Mouse (Mus musculus): ENCODE results near the gene Chchd5.

Gene Chchd5

DNA sequence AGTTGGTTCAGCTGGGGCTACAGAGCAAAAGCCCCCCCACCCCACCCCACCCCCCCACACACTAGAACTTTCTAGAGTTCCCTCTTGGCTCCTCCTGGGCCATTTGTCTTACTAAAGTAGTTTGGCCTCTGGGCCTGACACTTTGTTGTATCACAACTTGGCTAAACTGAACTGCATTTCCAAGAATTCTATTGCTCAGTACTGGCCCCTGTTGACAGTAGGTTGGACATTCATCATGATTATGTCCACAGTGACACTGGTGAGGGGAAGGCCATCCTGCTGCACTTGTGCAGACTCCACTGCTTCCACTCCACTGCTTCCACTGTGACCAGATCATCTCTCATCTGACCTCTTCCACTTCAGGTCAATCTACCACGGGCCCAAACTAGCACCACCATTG, 23.3 kb downstream of the Chchd5 start:
- DNase-seq (ENCODE audit: low spot score): no peak

DNA sequence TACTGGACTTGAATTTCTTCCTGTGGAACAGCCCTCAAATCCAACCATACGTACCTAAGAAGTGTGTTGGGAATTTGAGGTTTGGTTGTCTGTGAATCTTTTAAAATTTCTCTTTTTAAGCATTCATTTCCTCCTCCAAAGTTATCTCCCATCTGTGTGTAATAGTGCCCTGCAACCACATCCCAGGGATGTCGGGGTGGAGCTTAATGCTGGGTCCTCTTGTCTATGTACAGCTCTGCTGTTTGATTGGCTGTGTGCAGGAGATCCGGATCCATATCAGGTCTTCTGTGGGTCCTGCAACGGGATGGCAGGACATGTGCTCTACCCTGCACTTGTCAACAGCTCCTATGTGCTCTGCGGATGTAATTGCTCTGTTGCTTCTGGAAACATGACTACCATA, 35.3 kb downstream of the Chchd5 start:
- DNase-seq (ENCODE audit: low spot score): no peak

DNA sequence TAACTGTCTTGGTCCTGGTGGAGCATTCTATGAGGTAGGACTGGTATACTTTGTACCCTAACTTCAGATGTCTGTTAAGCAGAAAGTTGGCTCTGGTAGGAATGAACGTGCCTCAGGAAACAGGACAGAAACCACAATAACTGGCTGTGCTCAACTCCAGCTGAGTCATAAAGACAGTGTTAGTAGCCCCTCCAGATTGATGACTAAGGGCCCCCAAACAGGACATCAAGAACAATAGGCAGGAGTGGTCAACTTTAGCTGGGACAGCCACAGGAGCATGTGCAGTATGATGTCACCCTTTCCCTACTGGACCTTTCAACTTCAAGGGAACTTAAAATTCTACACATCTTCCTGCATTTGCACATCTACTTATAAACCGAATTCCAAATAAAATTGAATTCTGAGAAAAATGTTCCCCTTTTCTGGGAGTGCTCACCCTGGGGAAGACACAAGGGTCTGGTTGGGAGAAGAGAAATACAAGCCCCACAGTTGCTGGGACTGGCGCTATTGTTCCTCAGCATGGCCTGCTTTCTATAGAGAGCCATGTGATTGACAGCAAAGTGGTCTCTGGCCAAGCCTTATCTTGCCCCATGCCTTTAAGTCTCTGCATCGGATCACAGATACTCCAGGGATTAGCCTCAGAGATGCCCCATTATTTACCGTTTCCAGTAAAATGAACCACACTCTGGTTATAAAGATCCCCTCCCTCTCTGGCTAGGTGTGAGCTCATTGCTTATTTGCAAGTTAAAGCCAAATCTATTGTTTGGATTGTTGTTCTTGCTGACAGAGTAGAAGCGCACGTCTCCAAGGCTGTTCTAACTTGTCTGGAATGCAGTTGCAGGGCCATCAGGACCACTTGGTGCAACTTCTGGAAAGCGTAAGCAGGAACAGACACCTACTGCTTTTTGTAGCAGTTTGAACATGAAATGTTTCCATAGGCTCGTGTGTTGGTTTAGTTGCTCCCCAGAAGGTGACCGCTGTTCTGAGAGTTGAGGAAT, 37.3 kb downstream of the Chchd5 start:
- no peak for DNase-seq (ENCODE audit: low spot score)

DNA sequence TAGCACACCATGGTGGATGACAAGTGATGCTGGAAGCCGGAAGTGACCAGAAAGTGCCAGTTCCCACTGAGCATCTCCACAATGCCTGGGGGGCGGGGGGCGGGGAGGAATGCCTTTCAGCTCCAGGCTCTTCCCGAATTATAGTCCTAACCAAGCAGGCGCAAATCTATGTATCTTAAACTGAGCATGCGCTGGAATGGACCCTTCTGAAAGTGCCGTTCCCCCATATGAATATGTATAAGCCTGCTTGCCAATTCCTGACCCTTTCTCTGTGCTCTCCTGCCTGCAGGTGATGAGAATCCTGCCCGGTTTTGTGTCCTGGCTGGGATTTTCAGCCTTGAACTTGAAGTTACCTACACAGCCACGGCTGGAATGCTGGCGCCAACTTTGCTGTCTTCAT, 43.9 kb downstream of the Chchd5 start:
- DNase-seq (ENCODE audit: low spot score): no peak

DNA sequence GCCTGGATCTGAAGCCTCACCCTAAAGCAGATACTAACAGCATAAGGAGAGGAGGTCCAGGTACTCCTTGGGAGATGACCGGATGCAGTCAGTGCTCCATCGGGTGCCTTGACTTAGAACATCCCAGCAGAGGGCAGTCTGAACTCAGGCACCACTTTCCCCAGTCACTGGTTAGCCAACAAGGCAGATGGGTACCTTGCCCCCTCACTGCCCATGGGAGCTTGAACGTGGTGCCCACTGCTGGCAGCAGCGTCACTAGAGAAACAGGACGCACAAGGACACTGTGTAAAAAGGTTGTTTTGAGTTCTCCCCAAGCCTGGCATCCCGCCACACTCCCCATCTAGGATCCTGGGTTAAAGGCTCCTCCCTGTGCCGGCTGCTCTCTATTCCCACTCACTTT, 45.0 kb downstream of the Chchd5 start:
- DNase-seq (ENCODE audit: low spot score): peak; percentile 69

DNA sequence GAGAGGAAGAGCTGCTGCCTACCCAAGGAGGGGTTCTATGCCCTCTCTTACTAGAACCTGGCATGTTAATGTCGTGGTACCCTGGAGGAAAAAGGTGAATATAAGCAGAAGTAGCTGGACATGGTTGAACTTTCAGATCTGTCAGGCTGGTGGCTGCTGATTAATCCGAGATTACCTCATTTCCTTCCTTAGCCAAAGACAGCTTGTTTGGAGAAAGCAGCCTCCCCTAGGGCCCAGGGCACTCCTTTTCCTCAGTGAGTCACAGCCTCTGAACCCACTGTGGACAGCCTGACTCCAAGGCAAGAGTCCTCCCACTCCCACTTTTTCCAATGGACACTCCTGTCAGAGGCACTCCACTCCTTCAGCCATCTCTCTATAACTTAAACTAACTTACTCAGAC, 46.1 kb downstream of the Chchd5 start:
- no peak for DNase-seq (ENCODE audit: low spot score)

DNA sequence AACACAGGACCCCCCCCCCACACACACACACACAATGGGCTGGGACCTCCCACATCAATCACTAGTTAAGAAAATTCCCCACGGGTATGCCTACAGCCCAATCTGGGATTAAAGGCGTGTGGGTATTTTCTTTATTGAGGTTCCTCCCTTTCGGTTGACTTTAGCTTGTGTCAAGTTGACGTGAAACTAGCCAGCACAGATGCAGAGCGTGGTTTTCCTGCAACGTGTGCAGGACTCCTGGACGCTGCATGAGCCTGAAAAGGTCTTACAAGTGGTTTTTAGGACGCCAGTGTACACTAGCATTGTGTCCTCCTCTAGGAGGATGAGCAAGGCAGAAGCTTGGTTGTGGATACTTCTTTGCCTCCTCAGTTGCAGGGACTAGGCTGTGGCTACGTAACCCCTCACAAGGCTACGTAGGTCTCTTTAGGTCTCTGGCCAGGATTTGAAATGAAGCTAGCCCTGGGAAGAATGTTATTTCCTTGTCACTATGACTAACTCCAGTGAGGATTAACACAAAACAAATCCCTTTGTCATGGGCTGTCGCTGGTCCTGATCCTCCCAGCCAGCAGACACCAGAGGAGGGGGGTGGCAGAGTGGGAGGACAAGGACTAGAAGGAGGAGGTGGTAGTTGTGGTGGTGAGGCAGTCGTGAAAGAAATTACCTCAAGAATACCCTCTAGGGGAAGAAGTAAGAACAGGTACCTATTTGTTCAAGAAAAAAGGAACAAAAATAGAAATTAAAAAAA, 47.3 kb downstream of the Chchd5 start:
- no peak for DNase-seq (ENCODE audit: low spot score)

DNA sequence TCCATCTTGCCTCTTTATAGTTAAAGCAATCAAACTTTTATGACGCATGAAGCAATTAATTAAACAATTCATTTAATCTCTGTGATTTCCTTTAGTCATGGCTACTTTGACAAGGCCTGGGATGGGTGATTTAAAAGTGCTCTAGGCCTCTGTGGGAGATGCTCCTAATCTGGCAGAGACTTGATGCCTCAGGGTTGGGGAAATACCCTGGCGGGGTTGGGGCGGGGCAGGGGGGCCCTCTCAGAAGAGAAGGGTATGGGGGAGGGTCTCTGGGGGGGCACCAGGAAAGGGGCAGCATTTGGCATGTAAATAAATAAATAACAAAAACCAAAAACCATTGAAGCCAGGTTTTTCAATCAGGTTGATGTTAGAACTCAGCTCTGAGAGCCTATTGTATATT, 48.2 kb downstream of the Chchd5 start:
- no peak for DNase-seq (ENCODE audit: low spot score)

DNA sequence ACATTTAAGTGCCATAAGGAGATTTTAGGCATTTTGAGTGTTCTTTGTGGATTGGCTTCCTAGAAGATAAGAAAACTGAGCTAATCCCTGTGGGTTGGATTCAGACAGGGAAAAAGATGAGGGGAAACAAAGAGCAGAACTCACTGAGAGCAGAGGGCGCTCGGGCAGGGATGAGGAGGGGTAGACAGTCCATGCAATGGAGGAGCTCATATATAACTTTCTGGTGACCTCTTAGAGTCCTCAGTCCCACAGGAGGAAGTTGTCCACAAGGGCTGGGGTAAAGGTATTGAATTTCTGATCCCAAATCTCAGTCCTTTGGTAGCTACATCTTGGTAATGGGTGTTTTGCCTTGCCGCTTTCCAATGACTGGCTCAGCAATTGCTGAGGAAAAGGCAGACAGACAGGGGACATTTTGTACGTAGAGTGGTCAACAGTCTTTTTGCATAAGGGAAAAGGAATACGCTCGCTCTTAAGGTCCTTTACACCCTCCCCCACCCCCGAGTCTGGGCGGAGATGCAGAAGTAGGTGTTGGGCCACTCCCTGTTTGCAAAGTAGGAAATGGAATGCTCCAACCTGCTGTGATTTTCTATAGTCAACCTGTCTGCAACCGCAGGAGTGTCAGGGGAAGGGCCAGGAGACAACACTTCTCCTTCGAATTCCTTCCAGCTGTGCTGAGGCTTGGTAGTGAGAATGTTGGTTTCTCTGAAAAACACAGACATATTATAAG, 48.8 kb downstream of the Chchd5 start:
- DNase-seq (ENCODE audit: low spot score): no peak

DNA sequence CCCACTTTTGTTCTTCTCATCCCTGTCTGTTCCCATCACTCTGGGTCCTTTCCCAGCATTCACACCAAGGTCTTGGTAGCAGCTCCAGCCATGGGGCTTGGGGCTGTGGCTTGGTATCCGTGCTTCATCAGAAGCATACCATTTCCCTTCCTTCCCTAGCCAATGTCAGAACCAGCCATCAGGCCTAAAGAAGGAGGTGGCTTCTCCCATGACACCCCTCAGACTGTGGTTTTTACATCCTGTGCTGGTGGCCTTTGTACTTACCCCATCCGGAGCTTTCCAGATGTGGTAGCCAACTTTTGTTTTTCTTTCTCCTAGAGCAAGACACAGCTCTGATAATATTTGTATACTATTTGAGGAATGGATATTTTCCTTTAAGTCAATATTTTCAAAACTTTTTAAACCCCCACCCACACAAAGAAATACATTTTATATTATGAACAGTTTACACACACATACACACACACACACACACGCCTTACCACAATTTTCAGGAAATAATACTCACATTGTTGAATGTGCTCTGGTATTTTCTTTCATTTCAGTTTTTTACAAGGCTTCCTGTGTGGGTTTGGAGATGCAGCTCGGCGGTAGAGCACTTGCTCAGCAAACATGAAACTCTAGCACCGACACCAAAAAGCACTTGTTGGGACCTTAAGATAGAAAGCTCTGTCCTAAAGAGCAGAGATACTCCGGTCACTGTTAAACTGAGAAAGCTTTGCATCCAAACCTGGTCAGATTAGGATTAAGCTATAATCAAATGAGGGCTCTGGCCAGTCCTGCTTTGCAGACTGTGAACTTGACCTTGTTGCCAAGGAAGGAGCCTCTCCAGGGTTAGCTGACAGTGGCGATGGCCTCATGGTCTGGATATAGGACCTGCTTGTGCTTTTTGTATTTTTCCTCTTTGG, 50.7 kb downstream of the Chchd5 start:
- no peak for DNase-seq (ENCODE audit: low spot score)

DNA sequence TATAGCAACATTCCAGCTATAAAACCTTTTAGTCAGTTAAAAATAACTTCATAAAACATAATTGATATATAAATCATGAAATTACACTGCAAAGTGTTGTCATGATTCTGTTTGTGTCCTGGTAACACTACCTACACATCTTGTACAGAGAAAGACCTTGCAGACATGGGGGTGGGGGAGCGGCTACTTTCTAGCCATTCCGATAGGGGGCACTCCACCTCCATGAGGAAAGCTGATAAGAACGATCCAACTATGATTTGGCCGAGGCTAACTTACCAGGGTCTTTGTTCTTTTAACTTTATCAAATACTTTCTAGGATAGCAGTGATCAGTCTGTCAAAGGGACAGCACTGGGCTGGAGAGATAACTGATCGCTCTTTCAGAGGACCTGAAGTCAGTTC, 52.0 kb downstream of the Chchd5 start:
- DNase-seq (ENCODE audit: low spot score): no peak

DNA sequence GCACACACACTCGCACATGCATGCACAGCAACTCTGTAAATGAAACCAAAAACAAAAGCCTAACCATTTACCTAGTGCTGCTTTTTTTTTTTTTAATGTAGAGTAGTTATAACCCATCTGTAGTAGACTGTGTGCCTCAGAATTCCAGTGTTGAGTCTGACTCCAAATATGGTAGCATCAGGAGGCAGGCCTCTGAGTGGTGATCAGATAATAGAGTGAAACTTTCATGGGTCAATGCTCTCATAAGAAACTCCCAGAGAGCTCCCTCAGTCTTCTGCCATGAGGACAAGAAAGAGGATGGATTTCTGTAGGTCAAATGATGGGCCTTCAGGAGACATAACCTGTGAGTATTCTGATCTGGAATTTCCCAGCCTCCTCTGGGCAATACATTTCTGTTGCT, 52.9 kb downstream of the Chchd5 start:
- DNase-seq (ENCODE audit: low spot score): no peak

DNA sequence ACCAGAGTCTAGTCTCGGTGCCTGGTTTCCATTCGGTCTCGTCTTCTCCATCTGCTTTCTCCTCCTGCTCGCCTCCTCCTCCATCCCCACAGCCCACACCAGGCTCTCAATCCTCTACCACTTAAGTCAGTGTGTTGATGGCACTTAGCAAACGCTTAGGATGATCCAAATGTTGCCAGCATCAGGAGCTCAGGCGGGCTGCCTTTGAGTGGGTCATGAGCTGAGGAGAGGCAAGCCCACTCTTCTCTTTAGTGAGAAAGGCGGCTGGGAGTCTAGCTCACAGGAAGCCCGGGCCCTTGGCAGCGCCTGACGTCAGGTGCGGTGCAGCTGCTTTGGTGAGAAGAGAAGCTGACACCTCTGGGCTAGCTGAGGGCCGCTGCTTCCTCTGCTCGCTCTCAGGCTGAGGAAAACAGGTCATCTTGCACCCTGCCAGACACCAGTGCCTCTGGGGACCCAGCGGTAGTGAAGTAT, 54.1 kb downstream of the Chchd5 start:
- no peak for DNase-seq (ENCODE audit: low spot score)
